Mouse (Mus musculus): Measurements from ENCODE around the gene Pnpla5. TPM values are rescaled to one million over a fixed set of nuclear protein-coding genes. Genes with fewer than 3 reads are reported as not detected.
A peak's percentile ranks its signal among the peaks of the same experiment; 100 is the strongest.
"Not testable (repeated sequence)": the region's sequence is repeated elsewhere in the genome, so short reads cannot be mapped to it uniquely, and the experiment has no call there.

Gene Pnpla5
- total RNA-seq, 2 experiments from 2014 or later: not detected

- no peak for DNase-seq (ENCODE audit: low spot score in 2 of 2)
Measured at GRCm38 (mm10) chr15:84120612-84121011, 2.4 kb downstream of the Pnpla5 start.

DNA sequence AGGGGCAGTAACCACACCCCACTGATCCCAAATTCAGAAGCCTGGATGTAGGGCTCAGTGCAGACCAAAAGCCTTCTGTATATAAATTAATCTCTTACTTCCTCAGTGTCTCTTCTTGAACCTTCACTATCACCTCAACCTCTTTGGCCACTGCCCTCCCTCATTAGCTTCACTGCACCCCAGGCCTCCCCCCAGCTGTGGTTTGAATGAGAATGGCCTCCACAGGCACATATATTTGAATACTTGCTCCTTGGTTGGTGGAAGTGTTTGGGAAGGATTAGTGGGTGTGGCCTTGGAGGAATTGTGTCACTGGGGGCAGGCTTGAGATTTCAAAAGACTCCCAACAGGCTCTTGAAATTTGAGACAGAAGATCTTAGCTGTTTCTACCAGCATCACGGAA lies 6.5 kb downstream of the Pnpla5 start:
- DNase-seq (ENCODE audit: low spot score in 2 of 2): no peak

GRCm38 (mm10) chr15:84115727-84116126 lies 7.2 kb downstream of the Pnpla5 start:
- no peak for DNase-seq (ENCODE audit: low spot score in 2 of 2)

DNA sequence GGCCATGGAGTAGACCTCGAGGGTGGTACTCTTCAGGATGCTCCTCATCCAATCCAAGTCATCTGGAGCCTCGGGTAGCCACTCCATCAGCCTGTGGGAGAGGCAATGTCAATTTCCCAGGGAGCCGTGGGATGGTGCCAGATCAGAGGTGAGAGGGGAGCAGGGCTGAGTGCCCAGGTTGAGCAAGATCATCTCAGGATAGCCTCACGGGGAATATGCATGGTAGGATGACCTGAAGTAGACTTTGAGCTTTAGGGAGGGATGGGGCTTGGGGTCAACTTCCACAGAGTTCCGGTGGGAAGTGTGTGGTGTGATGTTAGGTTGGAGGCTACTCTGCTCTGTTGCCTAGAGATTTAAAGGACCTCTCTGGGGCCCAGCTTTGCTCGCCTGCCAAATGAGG lies 9.1 kb downstream of the Pnpla5 start:
- DNase-seq (ENCODE audit: low spot score in 2 of 2): no peak

DNA sequence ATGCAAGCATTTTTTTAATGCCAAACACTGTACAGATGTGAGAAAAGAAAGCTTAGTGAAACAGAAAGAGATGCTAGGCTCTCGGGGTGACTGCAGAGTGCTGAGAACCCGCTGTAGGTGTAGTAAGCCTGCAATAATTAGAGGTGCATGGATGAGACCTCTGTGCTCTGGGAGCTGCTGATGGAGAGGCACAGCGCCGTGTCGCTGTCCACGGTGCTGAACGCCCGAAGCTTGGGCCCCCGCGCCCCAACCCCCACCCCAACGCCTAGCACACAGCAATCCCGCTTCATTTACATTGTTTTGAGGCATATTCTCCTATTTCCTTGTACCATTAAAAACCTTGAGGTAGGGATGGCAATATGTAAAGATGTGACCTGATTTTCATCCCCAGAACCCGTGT lies 14.1 kb downstream of the Pnpla5 start:
- DNase-seq (ENCODE audit: low spot score in 2 of 2): no peak

- DNase-seq (ENCODE audit: low spot score in 2 of 2): no peak
Measured at GRCm38 (mm10) chr15:84105924-84106500, 17.0 kb downstream of the Pnpla5 start.

DNA sequence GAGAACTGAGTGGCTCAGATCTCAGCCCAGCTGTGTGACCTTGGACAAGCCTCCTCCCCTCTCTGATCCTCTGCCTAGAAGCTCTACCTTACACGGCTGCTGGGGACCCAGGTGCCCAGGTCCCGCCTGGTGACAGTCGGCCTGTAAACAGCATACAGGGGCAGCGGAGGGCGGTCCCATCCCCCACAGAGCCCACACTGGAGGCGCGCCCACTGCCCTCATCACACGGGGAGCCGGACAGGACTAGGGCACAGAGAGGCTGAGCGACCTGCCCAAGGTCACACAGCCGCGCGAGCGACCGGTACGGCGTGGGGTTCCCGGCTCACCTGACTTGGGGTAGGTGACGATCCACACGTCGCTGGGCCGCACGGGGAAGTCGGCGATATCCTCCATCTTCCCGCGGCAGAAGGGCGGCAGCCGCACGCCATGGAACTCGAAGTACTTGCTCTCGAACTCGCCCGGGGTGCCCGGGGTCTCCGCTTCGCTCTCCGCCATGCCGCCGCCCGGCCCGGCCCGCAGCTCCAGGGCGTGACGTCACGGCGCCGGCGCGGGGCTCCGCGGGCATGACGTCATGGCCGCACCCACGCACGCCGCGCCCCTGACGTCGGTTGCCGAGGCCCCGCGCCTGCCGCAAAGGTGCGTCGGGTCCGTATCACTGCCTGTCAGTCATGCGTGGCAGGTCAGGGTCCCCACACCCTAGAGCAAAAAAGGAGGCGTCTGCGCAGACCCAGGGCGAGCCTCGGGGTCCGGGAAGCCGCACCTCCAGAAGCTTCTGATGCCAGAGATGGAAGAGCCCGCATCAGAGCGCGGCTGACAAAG lies 17.7 kb downstream of the Pnpla5 start, which contains the start of gene Sult4a1:
Gene Sult4a1, minus strand, starts transcription at position 650 of the 819 bp plus-strand sequence.
- DNase-seq (ENCODE audit: low spot score in 2 of 2): peak; percentile 69 to 81

DNA sequence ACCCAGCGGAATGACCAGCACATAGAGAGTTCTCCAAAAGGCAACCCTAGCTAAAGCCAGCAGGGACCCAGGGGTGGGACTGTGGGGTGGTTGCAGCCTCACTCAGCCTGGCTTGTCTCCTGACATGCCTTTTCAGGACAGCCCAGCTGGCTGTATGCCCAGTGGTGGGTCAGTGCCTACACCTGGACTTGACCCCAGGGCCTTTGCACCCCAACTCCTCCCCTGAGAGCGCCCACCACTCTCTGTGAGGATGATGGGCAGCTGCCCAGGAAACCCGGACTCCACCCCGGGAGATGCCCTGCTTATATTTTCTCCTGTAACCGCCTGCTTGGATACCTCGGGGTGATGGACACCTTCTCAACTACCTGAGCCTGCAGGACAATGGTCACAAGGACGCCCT lies 18.3 kb downstream of the Pnpla5 start:
- no peak for DNase-seq (ENCODE audit: low spot score in 2 of 2)

GRCm38 (mm10) chr15:84097536-84097935 lies 25.4 kb downstream of the Pnpla5 start:
- not testable (repeated sequence) for DNase-seq (ENCODE audit: low spot score in 2 of 2)

- DNase-seq (ENCODE audit: low spot score in 2 of 2): no peak
Measured at GRCm38 (mm10) chr15:84096051-84096450, 26.9 kb downstream of the Pnpla5 start.

DNA sequence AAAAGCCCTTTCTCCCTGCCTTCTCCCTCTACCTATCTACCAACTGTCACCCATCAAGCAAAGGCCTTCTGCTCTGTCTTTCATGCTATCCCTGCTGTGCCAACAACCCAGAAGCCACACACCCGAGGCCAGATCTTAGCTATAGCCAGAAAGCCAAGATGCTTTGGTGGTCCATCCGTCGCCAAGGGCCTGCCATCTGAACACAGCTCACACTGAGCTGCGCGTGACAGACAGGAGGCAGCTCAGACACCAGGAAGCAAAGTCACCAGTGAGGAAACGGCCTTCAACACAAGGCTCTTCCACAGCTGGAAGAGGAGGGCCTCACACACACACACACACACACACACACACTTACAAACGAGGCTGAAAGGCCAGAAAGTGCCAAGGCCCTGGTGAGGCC lies 28.1 kb downstream of the Pnpla5 start:
- DNase-seq (ENCODE audit: low spot score in 2 of 2): no peak

DNA sequence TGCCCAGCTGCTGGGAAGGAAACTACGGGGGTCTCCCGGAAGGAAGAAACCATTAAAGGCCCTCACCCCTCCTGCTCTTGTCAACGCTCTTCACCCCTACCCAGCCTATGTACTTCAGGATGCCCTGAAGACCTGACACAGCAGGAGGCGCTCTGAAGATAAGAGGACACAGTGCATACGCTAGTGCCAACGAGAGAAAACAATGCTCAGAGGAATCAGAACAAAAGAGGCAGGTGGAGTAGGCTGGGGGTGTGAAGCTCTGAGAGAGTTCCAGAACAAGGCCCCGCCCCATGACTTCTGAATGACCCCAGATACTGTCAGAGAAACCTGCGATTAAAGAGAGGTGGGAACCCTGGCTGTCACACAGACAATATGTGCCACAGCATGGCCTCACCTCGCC lies 36.2 kb downstream of the Pnpla5 start:
- no peak for DNase-seq (ENCODE audit: low spot score in 2 of 2)

DNA sequence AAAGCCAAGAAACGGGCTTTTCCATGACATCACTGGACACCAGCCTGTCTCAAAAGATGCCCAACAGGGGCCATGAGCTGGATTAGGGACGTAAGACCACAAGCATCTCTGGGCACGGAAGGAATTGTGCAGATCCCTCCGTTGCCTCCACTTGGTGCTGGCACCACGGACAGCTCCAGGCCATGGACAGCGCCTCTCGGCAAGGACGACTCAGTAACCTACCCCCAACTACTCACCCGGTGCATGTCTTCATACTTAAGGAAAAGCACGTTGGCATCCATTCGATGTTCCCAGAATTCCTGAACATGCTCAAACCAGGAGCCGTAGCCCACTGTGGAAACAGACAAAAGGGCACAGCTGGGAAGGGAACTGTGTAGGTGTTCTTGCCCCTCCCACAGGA lies 36.6 kb downstream of the Pnpla5 start:
- DNase-seq (ENCODE audit: low spot score in 2 of 2): no peak

DNA sequence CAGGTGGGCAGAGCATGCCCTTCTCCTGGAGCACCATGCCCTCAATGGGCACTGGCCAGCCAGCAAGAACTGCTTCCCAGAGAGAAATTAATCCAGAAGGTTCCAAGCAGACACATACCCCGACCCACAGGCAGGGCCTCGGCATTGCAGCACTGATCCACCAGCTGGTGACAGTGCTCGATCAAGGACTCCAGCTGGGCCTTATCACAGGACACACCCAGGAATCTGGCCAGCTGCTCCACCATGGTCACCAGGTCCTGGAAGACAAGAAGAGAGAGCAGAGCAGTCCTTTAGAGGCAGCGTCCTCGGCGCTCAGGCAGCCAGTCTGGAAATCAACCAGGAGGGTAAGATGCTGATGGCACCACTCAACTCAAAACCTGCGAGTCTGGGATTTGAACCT lies 42.9 kb downstream of the Pnpla5 start:
- no peak for DNase-seq (ENCODE audit: low spot score in 2 of 2)

GRCm38 (mm10) chr15:84079519-84079918 lies 43.5 kb downstream of the Pnpla5 start:
- peak; percentile 63 to 75 for DNase-seq (ENCODE audit: low spot score in 2 of 2)

DNA sequence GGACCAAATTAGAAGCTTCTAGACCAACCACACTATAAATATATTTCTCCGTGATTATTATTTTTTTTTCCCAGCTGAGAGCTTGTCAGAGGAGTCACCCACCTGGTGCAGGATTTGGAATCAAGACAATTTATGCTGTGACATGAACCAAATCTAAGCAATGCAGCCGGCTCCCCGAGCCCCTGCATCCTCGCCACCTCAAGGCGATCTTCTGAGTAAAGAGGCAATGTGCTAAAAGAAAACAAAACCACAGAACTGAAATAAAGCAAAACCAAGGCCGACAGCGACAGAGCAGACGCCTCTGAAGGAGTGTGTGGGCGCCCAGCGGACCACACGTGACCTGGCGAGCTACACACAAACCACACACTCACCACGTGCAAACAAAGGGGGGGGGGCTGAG lies 44.3 kb downstream of the Pnpla5 start:
- DNase-seq (ENCODE audit: low spot score in 2 of 2): no peak

- DNase-seq (ENCODE audit: low spot score in 2 of 2): no peak
Measured at GRCm38 (mm10) chr15:84077151-84077550, 45.8 kb downstream of the Pnpla5 start.

DNA sequence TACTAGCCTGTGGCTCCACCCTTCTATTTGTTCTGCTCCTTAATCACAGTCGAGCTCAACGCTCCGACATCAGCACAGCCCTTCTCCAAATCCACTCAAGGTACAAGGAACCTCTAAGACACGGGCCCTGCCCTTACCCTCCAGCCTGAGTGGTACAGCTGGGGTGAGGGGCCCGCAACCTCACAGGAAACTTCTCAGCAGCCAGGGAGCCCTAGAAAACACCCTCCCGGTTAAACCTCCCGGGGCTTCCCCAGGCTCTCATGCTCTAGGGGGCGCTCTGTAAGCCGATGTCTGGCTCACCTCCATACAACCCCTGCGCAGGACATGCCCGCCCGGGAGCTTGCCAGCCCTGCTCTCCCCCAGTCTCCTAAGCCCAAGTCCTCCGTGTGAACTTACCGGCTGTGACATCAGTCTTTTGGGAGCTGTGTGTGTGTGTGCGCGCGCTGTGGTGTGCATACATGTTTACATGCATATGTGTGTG lies 48.2 kb downstream of the Pnpla5 start:
- no peak for DNase-seq (ENCODE audit: low spot score in 2 of 2)

DNA sequence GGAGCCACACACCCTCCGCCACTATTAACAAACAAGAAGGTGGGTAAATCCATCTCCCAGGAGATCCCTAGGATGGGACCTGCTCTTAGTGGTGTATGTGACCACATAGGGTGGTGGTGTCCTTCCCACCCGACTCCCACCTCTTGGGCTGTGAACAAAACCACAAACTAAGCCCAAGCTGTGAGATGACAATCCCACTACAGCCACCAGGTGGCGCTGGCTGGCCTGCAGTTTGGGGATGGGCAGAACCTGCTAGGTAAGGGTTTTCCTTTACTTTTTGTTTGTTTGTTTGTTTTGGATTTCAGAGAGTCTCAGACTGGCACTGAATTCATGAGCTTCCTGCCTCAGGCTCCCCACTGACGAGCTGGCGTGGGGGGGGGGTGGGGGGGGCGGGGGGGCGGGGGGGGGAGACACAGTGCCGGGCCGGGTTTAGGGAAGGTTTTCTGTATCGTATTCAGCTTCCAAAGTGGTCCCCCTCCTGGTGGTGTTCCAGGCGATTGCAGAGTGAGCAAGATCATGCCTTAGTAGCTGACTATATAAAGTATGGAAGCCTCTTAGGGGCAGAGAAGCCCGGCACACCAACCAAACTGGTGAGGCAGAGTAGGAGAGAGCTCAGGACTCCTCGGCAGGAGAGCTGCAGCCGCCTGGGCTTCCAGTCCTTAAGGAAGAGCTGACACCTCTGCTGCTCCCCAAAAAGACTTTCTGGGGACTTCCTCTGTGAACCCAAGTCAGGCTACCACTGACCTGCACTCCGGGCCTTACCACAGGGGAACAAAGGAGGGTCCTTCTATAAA lies 48.9 kb downstream of the Pnpla5 start:
- peak; percentile 78 to 82 for DNase-seq (ENCODE audit: low spot score in 2 of 2)

GRCm38 (mm10) chr15:84073058-84073457 lies 49.9 kb downstream of the Pnpla5 start:
- DNase-seq (ENCODE audit: low spot score in 2 of 2): no peak

DNA sequence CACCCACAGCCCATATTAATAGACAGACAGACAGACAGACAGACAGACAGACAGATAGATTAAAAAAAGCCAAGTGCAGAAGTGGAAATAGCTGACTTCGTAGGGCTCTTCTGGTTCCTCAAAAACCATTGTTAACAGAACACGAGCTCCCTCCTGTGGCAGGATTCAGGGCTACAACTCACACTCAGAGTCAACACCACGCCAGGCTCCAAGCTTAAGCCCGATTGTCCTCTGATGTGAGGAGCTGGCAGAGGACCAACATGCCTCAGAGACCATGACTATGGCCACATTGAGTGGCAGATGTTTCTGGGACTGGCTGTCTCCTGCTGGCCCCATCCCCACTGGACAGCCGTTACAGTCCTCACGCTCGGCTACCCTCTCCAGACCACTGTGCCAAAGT lies 50.7 kb downstream of the Pnpla5 start:
- DNase-seq (ENCODE audit: low spot score in 2 of 2): peak; percentile 88 to 93
